Mouse (Mus musculus) stomach, embryonic 15.5 days (tissue): ENCODE results near the gene Fam53b. TPM values are rescaled to one million over a fixed set of nuclear protein-coding genes. Genes with fewer than 3 reads are reported as not detected.

Experiments used
- ATAC-seq: fragments of 200-750 bp; cut with Nextera tagmentation; 2 replicates; pipeline ENCODE4 v1.8.0; 2017; ENCODE audit warnings: low read depth, moderate number of reproducible peaks, moderate TSS enrichment; ENCODE audit not compliant: insufficient read depth, low FRiP score
- H3K27ac ChIP-seq: fragments of 300-500 bp; sonication (generic); 2 replicates; pipeline ENCODE4 v1.5.1; 2015; ENCODE audit warnings: mild to moderate bottlenecking, inconsistent platforms
- H3K27me3 ChIP-seq: fragments of 300-500 bp; sonication (generic); replicated peaks from 2 replicates; pipeline ENCODE4 v1.6.1; 2015; ENCODE audit warnings: inconsistent platforms
- H3K36me3 ChIP-seq: fragments of 300-500 bp; sonication (generic); 2 replicates; pipeline ENCODE4 v1.6.1; 2015; ENCODE audit warnings: inconsistent platforms
- H3K4me1 ChIP-seq: fragments of 300-500 bp; sonication (generic); 2 replicates; pipeline ENCODE4 v1.6.1; 2015; ENCODE audit warnings: inconsistent platforms
- H3K4me2 ChIP-seq: fragments of 300-500 bp; sonication (generic); 2 replicates; pipeline ENCODE4 v1.6.1; 2015; ENCODE audit warnings: mild to moderate bottlenecking, inconsistent platforms
- H3K4me3 ChIP-seq: fragments of 300-500 bp; sonication (generic); replicated peaks from 2 replicates; pipeline ENCODE4 v1.5.1; 2015; ENCODE audit warnings: inconsistent platforms
- H3K9ac ChIP-seq: fragments of 300-500 bp; sonication (generic); 2 replicates; pipeline ENCODE4 v1.6.1; 2015; ENCODE audit warnings: inconsistent platforms
- H3K9me3 ChIP-seq: fragments of 300-500 bp; sonication (generic); 2 replicates; pipeline ENCODE4 v1.6.1; 2016; ENCODE audit warnings: inconsistent platforms
- whole genome bisulfite sequencing: fragments of 180-500 bp; shearing (Covaris S2); methylation state at CpG from one replicate; pipeline ENCODE4 v1.1.7; 2015; 5-methylcytosine and 5-hydroxymethylcytosine counted together
- polyA plus RNA-seq: library from polyadenylated mRNA; unstranded; fragments of >200 nt; fragmentation: Nextera tagmentation; extraction: Ambion mirVana; gene quantifications from 2 replicates; pipeline ENCODE4 v1.2.1, GENCODE M21; 2015

Fam53b gene
- polyA plus RNA-seq, 1 experiment from 2014 or later, result 15.5 TPM

- H3K4me3 ChIP-seq, result no peak overlapping the region
- H3K9ac ChIP-seq, result no peak overlapping the region
- H3K36me3 ChIP-seq, result no peaks in the 10 kb centered on the region
- no peaks in the 10 kb centered on the region for H3K9me3 ChIP-seq
- no peak overlapping the region for H3K27ac ChIP-seq
- 74% methylated on average over 5 of the region's 5 CpGs for WGBS
- H3K4me1 ChIP-seq, result peaks cover 24% of the 10 kb centered on the region
- H3K4me2 ChIP-seq, result no peak overlapping the region
- H3K27me3 ChIP-seq, result no peaks in the 10 kb centered on the region
- ATAC-seq, result no peak
These were observed 12.2 kb downstream of the Fam53b start for GRCm38 (mm10) chr7:132801509-132801908.

GRCm38 (mm10) chr7:132800868-132801267 is 12.8 kb downstream of the Fam53b start:
- H3K4me2 ChIP-seq, result no peak overlapping the region
- no peaks in the 10 kb centered on the region for H3K9me3 ChIP-seq
- ATAC-seq, result no peak
- H3K9ac ChIP-seq, result no peak overlapping the region
- peaks cover 19% of the 10 kb centered on the region for H3K4me1 ChIP-seq
- H3K4me3 ChIP-seq, result no peak overlapping the region
- no peaks in the 10 kb centered on the region for H3K36me3 ChIP-seq
- no peak overlapping the region for H3K27ac ChIP-seq
- WGBS, result 76% methylated on average over 10 of the region's 10 CpGs
- no peaks in the 10 kb centered on the region for H3K27me3 ChIP-seq

GRCm38 (mm10) chr7:132799119-132800016 is 14.3 kb downstream of the Fam53b start:
- no peaks in the 10 kb centered on the region for H3K9me3 ChIP-seq
- no peak overlapping the region for H3K4me3 ChIP-seq
- H3K27ac ChIP-seq, result no peak overlapping the region
- WGBS, result 84% methylated on average over 5 of the region's 5 CpGs
- H3K4me1 ChIP-seq, result peaks cover 14% of the 10 kb centered on the region; the same call in 1 of the 2 replicates
- no peaks in the 10 kb centered on the region for H3K36me3 ChIP-seq
- ATAC-seq, result no peak
- H3K4me2 ChIP-seq, result no peak overlapping the region
- H3K9ac ChIP-seq, result no peak overlapping the region
- H3K27me3 ChIP-seq, result no peaks in the 10 kb centered on the region

- no peak overlapping the region for H3K4me3 ChIP-seq
- H3K36me3 ChIP-seq, result no peaks in the 10 kb centered on the region
- H3K4me1 ChIP-seq, result 0 out of 2 replicates have a peak, but pooled peaks cover 13% of the 10 kb centered on the region
- no peak overlapping the region for H3K27ac ChIP-seq
- no peaks in the 10 kb centered on the region for H3K27me3 ChIP-seq
- 85% methylated on average over 5 of the region's 5 CpGs for whole genome bisulfite sequencing
- no peak overlapping the region for H3K4me2 ChIP-seq
- no peak overlapping the region for H3K9ac ChIP-seq
- ATAC-seq, result no peak
- H3K9me3 ChIP-seq, result no peaks in the 10 kb centered on the region
These were observed 18.5 kb downstream of the Fam53b start for GRCm38 (mm10) chr7:132795141-132795540.

- no peak overlapping the region for H3K4me2 ChIP-seq
- H3K4me3 ChIP-seq, result no peak overlapping the region
- no peaks in the 10 kb centered on the region for H3K27me3 ChIP-seq
- no peak overlapping the region for H3K27ac ChIP-seq
- 0 out of 2 replicates have a peak, but pooled peaks cover 14% of the 10 kb centered on the region for H3K4me1 ChIP-seq
- H3K9me3 ChIP-seq, result no peaks in the 10 kb centered on the region
- ATAC-seq, result no peak
- WGBS, result 62% methylated on average over 6 of the region's 6 CpGs
- no peaks in the 10 kb centered on the region for H3K36me3 ChIP-seq
- H3K9ac ChIP-seq, result no peak overlapping the region
These were observed 20.2 kb downstream of the Fam53b start for GRCm38 (mm10) chr7:132793467-132793866.

- peaks cover 28% of the 10 kb centered on the region for H3K4me1 ChIP-seq
- no peak overlapping the region for H3K4me2 ChIP-seq
- H3K9me3 ChIP-seq, result no peaks in the 10 kb centered on the region
- no peak overlapping the region for H3K4me3 ChIP-seq
- H3K9ac ChIP-seq, result no peak overlapping the region
- no peaks in the 10 kb centered on the region for H3K36me3 ChIP-seq
- no peak for ATAC-seq
- H3K27ac ChIP-seq, result no peak overlapping the region
- 84% methylated on average over 14 of the region's 14 CpGs for WGBS
- no peaks in the 10 kb centered on the region for H3K27me3 ChIP-seq
These were observed 23.1 kb downstream of the Fam53b start for GRCm38 (mm10) chr7:132790447-132791219.

- Histone ChIP-seq H3K9me3 (no peaks in the 10 kb centered on the region), H3K9ac (no peak overlapping the region), H3K4me1 (peaks cover 35% of the 10 kb centered on the region), H3K4me2 (no peak overlapping the region), H3K27ac (no peak overlapping the region), H3K36me3 (no peaks in the 10 kb centered on the region), H3K4me3 (no peak overlapping the region), H3K27me3 (no peaks in the 10 kb centered on the region)
- 90% methylated on average over 13 of the region's 13 CpGs for WGBS
- no peak for ATAC-seq
These were observed 24.9 kb downstream of the Fam53b start for GRCm38 (mm10) chr7:132788826-132789225.

- Histone ChIP-seq H3K4me2 (no peak overlapping the region), H3K4me3 (no peak overlapping the region), H3K36me3 (no peaks in the 10 kb centered on the region), H3K27me3 (no peaks in the 10 kb centered on the region), H3K27ac (no peak overlapping the region), H3K4me1 (peaks cover 30% of the 10 kb centered on the region), H3K9ac (no peak overlapping the region), H3K9me3 (no peaks in the 10 kb centered on the region)
- WGBS, result 76% methylated on average over 4 of the region's 4 CpGs
- ATAC-seq, result no peak
These were observed 26.0 kb downstream of the Fam53b start for GRCm38 (mm10) chr7:132787496-132788190.

- WGBS, result 89% methylated on average over 4 of the region's 4 CpGs
- no peaks in the 10 kb centered on the region for H3K27me3 ChIP-seq
- no peak overlapping the region for H3K4me3 ChIP-seq
- no peak overlapping the region for H3K9ac ChIP-seq
- no peak overlapping the region for H3K4me2 ChIP-seq
- H3K9me3 ChIP-seq, result no peaks in the 10 kb centered on the region
- peaks cover 33% of the 10 kb centered on the region for H3K4me1 ChIP-seq
- peak; percentile 47; the same call in 1 of the 2 replicates for ATAC-seq
- H3K27ac ChIP-seq, result peak overlapping the region; percentile 61
- no peaks in the 10 kb centered on the region for H3K36me3 ChIP-seq
These were observed 26.7 kb downstream of the Fam53b start for GRCm38 (mm10) chr7:132787022-132787421.

- H3K9me3 ChIP-seq, result no peaks in the 10 kb centered on the region
- no peak overlapping the region for H3K9ac ChIP-seq
- H3K27me3 ChIP-seq, result no peaks in the 10 kb centered on the region
- H3K27ac ChIP-seq, result peak overlapping the region; percentile 61
- no peak for ATAC-seq
- H3K4me1 ChIP-seq, result peaks cover 38% of the 10 kb centered on the region
- WGBS, result 32% methylated on average over 4 of the region's 4 CpGs
- H3K4me2 ChIP-seq, result no peak overlapping the region
- H3K36me3 ChIP-seq, result no peaks in the 10 kb centered on the region
- H3K4me3 ChIP-seq, result no peak overlapping the region
These were observed 27.2 kb downstream of the Fam53b start for GRCm38 (mm10) chr7:132786522-132786921.

GRCm38 (mm10) chr7:132786011-132786410 is 27.7 kb downstream of the Fam53b start:
- Histone ChIP-seq H3K9me3 (no peaks in the 10 kb centered on the region), H3K36me3 (no peaks in the 10 kb centered on the region), H3K27me3 (no peaks in the 10 kb centered on the region), H3K9ac (no peak overlapping the region), H3K4me2 (no peak overlapping the region), H3K4me3 (no peak overlapping the region), H3K27ac (peak overlapping the region; percentile 61; the same call in 1 of the 2 replicates), H3K4me1 (peaks cover 40% of the 10 kb centered on the region)
- ATAC-seq, result no peak
- 51% methylated on average over 7 of the region's 7 CpGs for WGBS
